Mouse (Mus musculus): Measurements from ENCODE around the gene Atxn1.

The Atxn1 gene

DNA sequence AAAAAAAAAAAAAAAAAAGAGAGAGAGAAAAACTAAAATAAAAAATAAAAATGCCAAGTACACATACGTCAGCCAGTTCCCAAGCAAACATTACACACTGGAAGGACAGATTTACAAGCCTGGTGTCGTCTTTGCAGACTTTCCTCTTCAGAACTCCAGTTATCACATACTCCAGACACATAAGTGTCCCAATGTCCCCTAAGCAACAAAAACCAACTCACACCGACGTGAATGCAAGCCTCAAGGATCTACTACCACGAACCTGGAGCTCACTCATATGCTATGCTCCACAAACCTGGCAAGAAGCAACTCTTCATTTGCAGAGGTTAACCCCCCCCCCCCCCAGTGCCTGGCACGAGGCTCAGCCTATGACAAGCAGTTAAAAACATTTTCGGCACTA lies 136.8 kb downstream of the Atxn1 start:
- no peak for DNase-seq (ENCODE audit: low read depth, low spot score)

GRCm38 (mm10) chr13:45827619-45828018 lies 137.2 kb downstream of the Atxn1 start:
- no peak for DNase-seq (ENCODE audit: low read depth, low spot score)

- no peak for DNase-seq (ENCODE audit: low read depth, low spot score)
Measured at GRCm38 (mm10) chr13:45827046-45827596, 137.7 kb downstream of the Atxn1 start.

DNA sequence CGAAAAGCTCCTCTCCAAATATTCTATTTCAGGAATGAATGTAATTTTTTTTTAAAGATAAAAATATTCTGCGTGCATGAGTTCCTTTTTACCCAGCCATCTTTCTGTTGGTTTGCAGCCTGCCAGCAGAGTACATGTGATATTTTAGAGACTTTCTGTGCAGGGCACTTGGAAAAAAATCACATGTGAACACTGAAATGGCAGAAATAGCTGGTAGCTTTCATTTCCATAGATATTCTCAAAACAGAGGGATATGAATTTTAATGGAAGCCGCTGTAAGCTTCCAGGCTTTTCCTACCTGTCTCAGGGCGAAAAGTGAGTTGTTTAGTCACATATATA lies 142.3 kb downstream of the Atxn1 start:
- no peak for DNase-seq (ENCODE audit: low read depth, low spot score)

GRCm38 (mm10) chr13:45821764-45822490 lies 142.9 kb downstream of the Atxn1 start:
- no peak for DNase-seq (ENCODE audit: low read depth, low spot score)

DNA sequence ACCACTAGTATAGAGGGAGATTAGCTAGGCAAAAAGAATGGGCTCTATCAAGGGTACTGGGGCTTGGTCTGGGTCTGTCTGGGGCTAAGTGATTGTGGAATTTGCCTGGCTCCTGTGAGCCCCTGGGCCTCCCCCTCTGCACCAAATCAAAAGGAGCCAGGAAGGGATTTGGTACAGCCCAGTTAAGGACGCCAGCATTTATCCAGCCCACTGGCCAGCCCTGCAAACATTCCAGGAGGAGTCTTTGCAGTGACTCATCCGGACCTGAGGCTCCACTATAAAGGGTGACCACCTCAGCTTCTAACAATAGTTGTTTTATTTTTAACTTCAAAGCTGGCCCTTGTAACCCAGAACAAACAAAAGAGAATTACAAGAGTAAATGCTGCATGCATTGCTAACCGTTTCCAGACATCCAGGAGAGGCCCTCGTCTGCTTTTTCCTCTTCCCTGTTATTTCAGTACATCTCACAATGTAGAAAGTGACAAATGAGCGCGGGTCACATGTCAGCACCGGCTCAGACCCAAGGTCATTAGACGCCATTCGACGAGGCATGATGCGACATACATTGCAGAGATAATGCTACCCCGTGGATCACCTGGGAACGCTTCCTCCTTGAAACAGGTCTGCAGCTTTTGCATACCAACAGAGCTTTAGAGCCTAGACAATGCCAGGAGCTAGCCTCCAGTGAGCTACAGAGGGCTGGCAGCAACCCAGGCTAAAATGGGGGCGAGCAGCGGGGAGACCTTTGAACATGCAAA lies 144.2 kb downstream of the Atxn1 start:
- DNase-seq (ENCODE audit: low read depth, low spot score), result peak; percentile 21

GRCm38 (mm10) chr13:45816670-45817069 lies 148.1 kb downstream of the Atxn1 start:
- DNase-seq (ENCODE audit: low read depth, low spot score), result no peak

DNA sequence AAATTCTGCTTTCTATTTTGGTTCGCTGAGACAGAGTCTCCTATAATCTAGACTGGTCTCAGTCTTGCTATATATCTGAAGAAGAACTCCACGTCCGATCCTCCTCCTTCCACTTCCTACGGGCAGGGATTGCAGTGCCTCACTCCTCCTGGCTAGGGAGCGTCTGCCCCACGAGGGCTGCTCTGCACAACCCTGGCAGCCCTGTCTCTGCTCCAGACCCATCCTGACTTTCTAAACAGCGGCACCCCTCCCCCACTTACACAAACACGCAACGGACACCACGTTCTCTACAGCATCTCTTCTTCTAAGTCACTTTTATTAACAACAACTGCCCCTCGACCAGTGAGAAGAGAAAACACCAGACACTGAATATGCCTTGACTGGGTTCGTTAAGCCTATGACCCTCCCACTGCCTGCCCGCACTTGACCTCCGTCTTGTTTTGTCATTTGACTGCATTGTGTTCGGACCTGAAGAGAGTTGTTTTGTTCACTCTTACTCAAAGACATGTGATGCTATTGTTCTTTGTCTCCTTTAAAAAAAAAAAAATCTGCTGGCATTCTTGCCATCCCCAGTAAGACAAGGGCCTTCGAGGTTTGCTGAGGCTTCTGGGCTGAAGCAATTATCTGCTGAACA lies 154.9 kb downstream of the Atxn1 start:
- peak; percentile 34 for DNase-seq (ENCODE audit: low read depth, low spot score)

DNA sequence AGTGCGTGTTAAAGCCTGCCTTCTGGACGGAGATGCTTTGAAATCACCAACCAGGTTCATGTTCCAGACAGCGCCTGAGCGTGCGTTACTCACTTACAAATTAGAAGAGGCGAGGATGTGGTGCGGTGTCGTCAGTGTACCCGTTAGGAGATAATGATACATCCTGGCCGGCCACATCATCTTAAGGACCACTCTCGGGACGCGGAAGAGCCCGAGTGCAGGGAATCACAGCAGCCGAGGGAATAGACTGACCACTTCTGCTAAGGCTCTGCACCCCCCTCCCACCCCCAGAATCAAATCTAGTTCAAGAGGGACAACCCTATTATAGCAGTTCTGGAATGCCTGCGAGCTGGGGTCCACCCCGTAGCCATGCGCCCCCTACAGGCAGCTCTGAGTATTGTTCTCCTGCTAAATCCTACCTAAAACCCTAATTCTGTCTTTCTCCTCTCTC lies 157.2 kb downstream of the Atxn1 start:
- peak; percentile 61 for DNase-seq (ENCODE audit: low read depth, low spot score)

DNA sequence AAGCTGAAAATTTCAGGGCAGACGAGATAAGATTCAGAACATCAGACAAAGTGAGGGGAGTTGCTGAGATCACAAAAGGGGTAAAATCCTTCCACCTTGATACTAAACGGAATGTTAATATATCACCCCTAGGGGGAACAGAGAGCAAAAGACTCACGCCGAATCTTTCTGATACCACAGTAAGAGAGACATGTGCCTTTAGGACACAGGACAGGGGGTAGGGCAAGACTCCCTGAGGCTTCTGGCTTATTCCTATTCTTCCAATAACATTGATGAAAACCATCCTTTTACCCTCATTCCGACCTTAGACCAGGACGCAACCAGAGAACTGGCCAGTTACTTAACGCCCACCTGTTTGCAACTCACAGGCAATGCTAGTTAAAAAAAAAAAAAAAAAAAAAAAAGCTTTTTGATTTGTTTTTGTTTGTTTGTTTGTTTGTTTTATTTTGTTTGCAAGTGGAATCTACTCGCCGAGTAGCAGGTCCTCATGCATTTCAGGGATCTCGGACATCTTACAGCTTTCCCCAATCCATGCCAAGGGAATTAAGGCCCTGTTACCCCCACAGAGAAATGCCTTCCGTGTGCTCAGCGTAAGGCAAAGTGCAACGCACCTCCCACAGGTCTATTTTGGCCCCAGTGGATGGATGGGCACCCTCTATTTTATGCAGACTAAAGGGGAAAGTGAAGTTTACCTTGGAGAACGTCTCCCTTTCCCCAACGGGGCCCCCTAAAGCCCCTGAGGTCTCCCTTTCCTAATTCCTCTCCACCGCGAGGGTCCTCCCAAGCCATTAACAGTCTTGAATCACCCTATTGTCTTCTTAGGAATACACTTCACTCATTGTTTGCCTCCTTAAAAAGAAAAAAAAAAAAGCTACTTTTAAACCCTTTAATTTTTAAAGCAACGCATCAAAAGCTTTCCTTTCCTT lies 157.9 kb downstream of the Atxn1 start:
- DNase-seq (ENCODE audit: low read depth, low spot score), result no peak

- no peak for DNase-seq (ENCODE audit: low read depth, low spot score)
Measured at GRCm38 (mm10) chr13:45805915-45806599, 158.8 kb downstream of the Atxn1 start.

GRCm38 (mm10) chr13:45802620-45803410 lies 162.0 kb downstream of the Atxn1 start:
- DNase-seq (ENCODE audit: low read depth, low spot score), result no peak

DNA sequence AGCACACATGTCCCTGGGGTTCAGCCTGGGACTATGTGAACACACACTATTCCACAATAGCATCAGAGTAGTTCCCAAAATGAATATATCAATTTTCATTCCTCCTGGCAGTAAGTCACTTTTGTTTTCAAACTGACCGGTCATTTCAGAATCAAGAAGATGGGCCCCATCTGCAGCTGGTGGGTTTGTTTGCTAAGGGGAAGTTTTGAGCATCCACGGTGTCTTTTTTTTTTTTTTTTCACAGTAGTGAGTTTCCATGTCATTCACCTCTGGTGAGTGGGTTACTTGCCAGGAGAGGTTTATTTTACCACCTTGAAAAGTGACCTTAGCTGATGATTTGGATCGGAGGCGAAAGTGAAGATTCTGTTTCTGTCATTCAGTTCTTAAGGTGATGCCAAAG lies 166.6 kb downstream of the Atxn1 start:
- no peak for DNase-seq (ENCODE audit: low read depth, low spot score)

GRCm38 (mm10) chr13:45797696-45798095 lies 167.1 kb downstream of the Atxn1 start:
- DNase-seq (ENCODE audit: low read depth, low spot score), result no peak

- no peak for DNase-seq (ENCODE audit: low read depth, low spot score)
Measured at GRCm38 (mm10) chr13:45796286-45796685, 168.5 kb downstream of the Atxn1 start.

- no peak for DNase-seq (ENCODE audit: low read depth, low spot score)
Measured at GRCm38 (mm10) chr13:45793796-45794195, 171.0 kb downstream of the Atxn1 start.

GRCm38 (mm10) chr13:45786409-45786808 lies 178.4 kb downstream of the Atxn1 start:
- no peak for DNase-seq (ENCODE audit: low read depth, low spot score)

GRCm38 (mm10) chr13:45783681-45784080 lies 181.1 kb downstream of the Atxn1 start:
- no peak for DNase-seq (ENCODE audit: low read depth, low spot score)

DNA sequence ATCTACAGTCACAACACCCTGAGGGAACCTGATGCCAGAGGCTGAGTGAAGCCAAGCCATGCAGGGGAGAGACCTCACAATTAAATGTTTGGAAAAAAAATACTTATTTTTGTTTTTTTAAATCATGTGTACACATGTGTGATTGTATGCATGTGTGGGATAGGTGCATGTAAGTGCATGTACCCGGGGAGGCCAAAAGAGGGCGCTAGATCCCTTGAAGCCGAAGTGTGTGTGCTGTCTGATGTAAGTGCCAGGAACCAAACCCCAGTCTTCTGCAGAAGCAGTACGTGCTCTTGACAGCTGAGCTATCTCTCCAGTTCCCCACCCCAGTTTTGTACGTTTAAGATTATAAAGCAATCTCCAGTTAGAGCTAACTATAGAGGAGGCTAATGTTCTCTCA lies 186.1 kb downstream of the Atxn1 start:
- DNase-seq (ENCODE audit: low read depth, low spot score), result no peak

DNA sequence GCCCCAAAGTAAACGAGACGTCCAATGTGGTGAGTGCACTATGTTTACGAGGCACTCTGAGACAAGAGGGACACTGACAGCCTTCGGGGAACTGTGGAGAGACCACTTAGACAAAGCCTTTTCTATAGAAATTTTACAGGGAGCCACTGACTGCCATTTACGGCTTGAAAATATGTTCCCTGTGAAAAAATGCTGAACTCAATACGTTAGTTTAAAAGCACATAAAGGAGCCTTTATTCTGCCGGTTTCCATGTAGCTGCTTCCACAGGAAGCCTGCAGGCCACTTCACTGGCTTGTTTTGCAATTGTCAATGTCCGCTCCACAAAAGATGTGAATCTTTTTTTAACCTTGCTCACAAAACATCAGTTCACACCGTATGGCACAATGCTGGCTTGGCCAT lies 186.6 kb downstream of the Atxn1 start:
- peak; percentile 44 for DNase-seq (ENCODE audit: low read depth, low spot score)
